Mouse (Mus musculus) heart, embryonic 14.5 days (tissue): ENCODE data around the gene Slc12a1. TPM values are rescaled to one million over a fixed set of nuclear protein-coding genes. Genes with fewer than 3 reads are reported as not detected.

ENCODE experiments used
- ATAC-seq: fragments of 200-750 bp; cut with Nextera tagmentation; 2 replicates; pipeline ENCODE4 v1.8.0; 2017; ENCODE audit warnings: low read depth, moderate TSS enrichment; ENCODE audit not compliant: insufficient number of reproducible peaks, insufficient read depth, low FRiP score
- H3K27ac ChIP-seq, 2 experiments: fragments of 200-500 bp in 1 of 2; fragments of 300-500 bp in 1 of 2; sonication (generic) in 1 of 2; replicated peaks in 1 of 2; 2 replicates each; pipeline ENCODE4 v1.5.1; 2012 to 2014; ENCODE audit warnings: low read depth in 2 of 2, low read length in 2 of 2, control low read depth in 1 of 2, mild to moderate bottlenecking in 1 of 2, mixed read lengths in 1 of 2; ENCODE audit not compliant: control insufficient read depth in 1 of 2, insufficient read depth in 1 of 2
- H3K27me3 ChIP-seq: fragments of 300-500 bp; sonication (generic); 2 replicates; pipeline ENCODE4 v1.6.1; 2014; ENCODE audit warnings: mild to moderate bottlenecking, low read length, control low read depth; ENCODE audit not compliant: control insufficient read depth, insufficient read depth
- H3K36me3 ChIP-seq: fragments of 300-500 bp; sonication (generic); 2 replicates; pipeline ENCODE4 v1.6.1; 2014; ENCODE audit warnings: mild to moderate bottlenecking, control low read depth, low read length, mixed read lengths; ENCODE audit not compliant: control insufficient read depth, insufficient read depth
- H3K4me1 ChIP-seq, 2 experiments: fragments of 200-500 bp in 1 of 2; fragments of 300-500 bp in 1 of 2; sonication (generic) in 1 of 2; 2 replicates each; pipeline ENCODE4 v1.6.1; 2012 to 2014; ENCODE audit warnings: low read length in 2 of 2, control low read depth in 1 of 2, mixed read lengths in 1 of 2; ENCODE audit not compliant: control insufficient read depth in 2 of 2, insufficient read depth in 2 of 2
- H3K4me2 ChIP-seq: fragments of 300-500 bp; sonication (generic); 2 replicates; pipeline ENCODE4 v1.6.1; 2014; ENCODE audit warnings: mild to moderate bottlenecking, low read length
- H3K4me3 ChIP-seq, 2 experiments: fragments of 200-500 bp in 1 of 2; fragments of 300-500 bp in 1 of 2; sonication (generic) in 1 of 2; 2 replicates each; pipeline ENCODE4 v1.5.1; 2012 to 2014; ENCODE audit warnings: low read length in 2 of 2, mild to moderate bottlenecking in 2 of 2, control low read depth in 1 of 2, low read depth in 1 of 2, moderate library complexity in 1 of 2; ENCODE audit not compliant: control insufficient read depth in 1 of 2, insufficient read depth in 1 of 2
- H3K9ac ChIP-seq: fragments of 300-500 bp; sonication (generic); 2 replicates; pipeline ENCODE4 v1.6.1; 2014; ENCODE audit warnings: mild to moderate bottlenecking, low read length
- H3K9me3 ChIP-seq: fragments of 300-500 bp; sonication (generic); 2 replicates; pipeline ENCODE4 v1.6.1; 2016; ENCODE audit warnings: low read length, control low read depth; ENCODE audit not compliant: control insufficient read depth
- WGBS: fragments of 180-500 bp; shearing (Covaris S2); extraction: QIAGEN DNeasy Blood & Tissue Kit; methylation state at CpG from one replicate; pipeline ENCODE4 v1.1.7; 2014; 5-methylcytosine and 5-hydroxymethylcytosine counted together
- polyA plus RNA-seq: library from polyadenylated mRNA; unstranded; fragments of >200 nt; fragmentation: Nextera tagmentation; extraction: Ambion mirVana; gene quantifications from 2 replicates; pipeline ENCODE4 v1.2.1, GENCODE M21; 2014

Slc12a1 gene
- polyA plus RNA-seq, 1 experiment from 2014 or later, result not detected

DNA sequence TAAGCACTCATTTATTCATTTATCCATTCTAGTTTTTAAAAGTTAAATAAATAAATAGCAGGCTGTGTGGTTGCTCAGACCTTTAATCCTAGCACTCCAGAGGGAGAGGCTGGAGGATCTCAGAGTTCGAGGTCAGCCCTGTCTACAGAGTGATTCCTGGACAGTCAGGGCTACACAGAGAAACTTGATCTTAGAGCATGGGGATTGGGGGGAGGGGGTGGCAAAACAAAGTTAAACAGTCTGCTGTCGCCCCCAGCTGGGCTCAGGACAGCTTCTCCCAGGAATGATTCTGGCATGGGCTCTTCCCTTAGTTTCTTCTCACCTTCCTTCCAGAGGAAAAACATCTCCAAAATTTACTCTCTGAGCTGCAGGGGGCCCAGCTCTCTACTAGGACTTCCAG is 3.2 kb downstream of the Slc12a1 start:
- H3K4me1 ChIP-seq, result no peaks in the 10 kb centered on the region
- no peaks in the 10 kb centered on the region for H3K27me3 ChIP-seq
- no peak overlapping the region for H3K4me2 ChIP-seq
- H3K4me3 ChIP-seq, result no peak overlapping the region
- no peaks in the 10 kb centered on the region for H3K9me3 ChIP-seq
- H3K9ac ChIP-seq, result no peak overlapping the region
- H3K36me3 ChIP-seq, result no peaks in the 10 kb centered on the region
- WGBS, result 10% methylated on average over 2 of the region's 2 CpGs
- no peak overlapping the region for H3K27ac ChIP-seq
- no peak for ATAC-seq

DNA sequence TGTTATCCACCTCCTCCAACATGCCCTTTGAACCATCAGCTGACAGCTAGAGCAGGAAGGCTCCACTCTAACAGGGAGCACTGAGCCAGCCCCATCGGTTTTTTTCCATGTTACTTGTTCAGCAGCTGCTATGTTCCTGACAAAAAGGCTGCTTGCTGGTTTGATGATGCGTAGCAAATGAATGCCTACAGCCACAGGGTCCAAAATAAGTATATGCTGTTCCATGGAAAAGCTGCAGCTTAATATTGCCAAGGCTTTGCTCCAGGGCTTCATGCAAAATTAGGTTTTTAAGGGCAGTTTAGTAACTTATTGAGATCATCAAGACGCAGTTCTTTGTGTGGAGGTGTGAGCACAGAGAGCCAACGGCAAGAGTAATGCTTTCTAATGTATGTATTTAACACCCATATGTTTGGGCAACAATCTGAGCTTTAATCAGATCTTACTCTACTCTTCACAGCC is 9.7 kb downstream of the Slc12a1 start:
- no peak overlapping the region for H3K4me2 ChIP-seq
- no peak overlapping the region for H3K27ac ChIP-seq
- no peak overlapping the region for H3K4me3 ChIP-seq
- H3K27me3 ChIP-seq, result no peaks in the 10 kb centered on the region
- no peak overlapping the region for H3K9ac ChIP-seq
- no peaks in the 10 kb centered on the region for H3K4me1 ChIP-seq
- 79% methylated on average over 4 of the region's 4 CpGs for WGBS
- no peaks in the 10 kb centered on the region for H3K9me3 ChIP-seq
- ATAC-seq, result no peak
- H3K36me3 ChIP-seq, result no peaks in the 10 kb centered on the region

DNA sequence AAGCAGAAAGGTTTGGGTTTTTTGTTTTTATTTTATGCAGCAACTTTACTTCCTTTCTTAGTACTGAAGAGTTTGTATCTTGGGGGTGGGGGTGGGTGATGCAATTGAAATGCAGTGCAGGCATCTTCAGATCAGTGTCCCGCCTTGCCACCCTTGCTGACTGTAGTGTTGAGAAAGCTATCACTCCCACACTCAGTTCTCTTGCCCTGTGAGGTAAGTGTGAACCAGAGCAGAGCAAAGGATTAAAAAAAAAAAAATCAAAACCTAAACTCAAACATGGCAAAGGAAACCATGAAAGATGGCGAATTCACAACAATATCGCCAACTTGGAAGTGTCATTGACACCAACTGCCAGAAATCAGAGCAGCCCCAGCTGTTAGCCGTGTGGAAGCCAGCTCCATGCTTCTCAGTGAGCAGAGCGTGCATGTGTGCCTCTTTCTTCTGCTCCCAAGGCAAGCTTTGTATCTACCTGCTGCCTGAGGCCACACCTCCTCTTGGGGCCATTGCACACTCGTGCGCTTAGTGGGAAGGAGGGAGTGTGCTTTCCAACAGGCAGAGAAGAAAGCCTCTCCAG is 26.0 kb downstream of the Slc12a1 start:
- WGBS, result 71% methylated on average over 7 of the region's 7 CpGs
- Histone ChIP-seq H3K4me3 (no peak overlapping the region), H3K27me3 (no peaks in the 10 kb centered on the region), H3K4me1 (no peaks in the 10 kb centered on the region), H3K36me3 (no peaks in the 10 kb centered on the region), H3K4me2 (no peak overlapping the region), H3K9me3 (no peaks in the 10 kb centered on the region), H3K27ac (no peak overlapping the region), H3K9ac (no peak overlapping the region)
- ATAC-seq, result no peak

DNA sequence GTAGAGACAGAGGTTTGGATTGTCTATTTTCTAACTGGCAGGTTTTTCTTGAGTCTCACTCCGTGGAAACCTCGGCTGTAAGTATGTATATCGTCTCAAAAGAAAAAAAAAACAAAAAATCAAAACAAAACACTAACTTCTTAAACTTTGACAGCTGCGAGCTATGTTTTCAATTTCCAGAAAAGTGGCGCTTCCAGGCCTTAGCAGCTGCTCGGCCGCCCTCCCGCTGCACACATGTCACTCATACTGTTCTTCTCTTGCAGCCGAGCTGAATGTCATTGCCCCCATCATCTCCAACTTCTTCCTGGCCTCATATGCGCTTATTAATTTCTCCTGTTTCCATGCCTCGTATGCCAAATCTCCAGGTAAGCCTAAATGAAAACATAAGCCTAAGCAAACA is 35.6 kb downstream of the Slc12a1 start:
- no peak overlapping the region for H3K27ac ChIP-seq
- no peak for ATAC-seq
- no peaks in the 10 kb centered on the region for H3K4me1 ChIP-seq
- H3K36me3 ChIP-seq, result no peaks in the 10 kb centered on the region
- no peaks in the 10 kb centered on the region for H3K9me3 ChIP-seq
- H3K4me3 ChIP-seq, result no peak overlapping the region
- 83% methylated on average over 11 of the region's 11 CpGs for WGBS
- H3K4me2 ChIP-seq, result no peak overlapping the region
- H3K9ac ChIP-seq, result no peak overlapping the region
- no peaks in the 10 kb centered on the region for H3K27me3 ChIP-seq

DNA sequence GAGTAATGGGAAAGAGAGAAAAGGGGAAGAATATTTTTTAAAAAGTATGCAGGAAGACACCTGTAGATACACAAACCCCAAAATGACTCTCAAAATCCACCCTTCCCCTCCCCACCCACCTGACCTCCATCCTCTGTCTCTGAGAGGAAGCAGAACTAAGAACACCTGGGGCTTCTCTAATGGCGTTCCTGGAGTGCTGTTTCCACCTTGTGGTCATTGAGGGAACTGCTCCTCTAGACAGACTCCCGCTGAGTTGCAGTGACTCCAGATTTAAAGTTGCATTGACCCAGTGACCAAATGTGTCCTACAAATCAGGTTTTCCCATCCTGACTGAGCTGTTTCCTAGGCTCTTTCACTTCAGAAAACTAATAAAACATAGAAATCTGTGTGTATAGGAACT is 36.9 kb downstream of the Slc12a1 start:
- H3K9me3 ChIP-seq, result no peaks in the 10 kb centered on the region
- no peak overlapping the region for H3K27ac ChIP-seq
- H3K36me3 ChIP-seq, result no peaks in the 10 kb centered on the region
- H3K9ac ChIP-seq, result no peak overlapping the region
- no peaks in the 10 kb centered on the region for H3K4me1 ChIP-seq
- no peaks in the 10 kb centered on the region for H3K27me3 ChIP-seq
- H3K4me3 ChIP-seq, result no peak overlapping the region
- no peak overlapping the region for H3K4me2 ChIP-seq
- ATAC-seq, result no peak
- 0% methylated on average over 2 of the region's 2 CpGs for WGBS

DNA sequence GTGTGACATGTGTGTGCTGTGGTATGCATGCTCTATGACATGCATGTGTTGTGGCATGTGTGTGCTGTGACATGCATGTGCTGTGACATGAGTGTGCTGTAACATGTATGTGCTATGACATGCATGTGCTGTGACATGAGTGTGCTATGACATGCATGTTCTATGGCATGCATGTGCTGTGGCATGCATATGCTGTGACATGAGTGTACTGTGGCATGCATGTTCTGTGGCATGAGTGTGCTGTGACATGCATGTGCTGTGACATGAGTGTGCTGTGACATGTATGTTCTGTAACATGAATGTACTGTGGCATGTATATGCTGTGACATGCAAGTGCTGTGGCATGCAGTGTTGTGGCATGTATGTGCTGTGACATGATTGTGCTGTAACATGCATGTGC is 40.6 kb downstream of the Slc12a1 start:
- H3K27ac ChIP-seq, result no peak overlapping the region
- H3K4me3 ChIP-seq, result no peak overlapping the region
- no peaks in the 10 kb centered on the region for H3K36me3 ChIP-seq
- ATAC-seq, result no peak
- H3K4me1 ChIP-seq, result no peaks in the 10 kb centered on the region
- no peaks in the 10 kb centered on the region for H3K9me3 ChIP-seq
- H3K4me2 ChIP-seq, result no peak overlapping the region
- no peaks in the 10 kb centered on the region for H3K27me3 ChIP-seq
- no peak overlapping the region for H3K9ac ChIP-seq

DNA sequence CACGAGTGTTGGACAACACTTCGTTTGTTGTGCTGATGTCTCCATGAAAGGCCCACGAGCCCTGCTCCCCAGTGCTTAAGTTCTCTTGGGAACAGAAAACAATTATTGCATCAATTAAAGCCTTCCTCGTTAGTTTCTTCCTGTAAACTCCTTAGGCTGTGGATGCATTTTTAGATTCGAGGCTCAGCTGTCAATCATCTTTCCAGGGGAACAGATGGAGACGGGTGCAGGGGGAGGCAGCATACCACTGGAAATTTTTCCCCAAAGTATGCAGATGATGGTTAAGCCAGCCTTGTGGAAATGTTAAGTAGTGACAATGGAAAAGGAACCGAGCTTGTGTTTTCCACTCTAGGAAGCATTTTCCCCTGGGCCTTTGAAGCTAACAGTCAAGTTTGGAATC is 44.5 kb downstream of the Slc12a1 start:
- no peaks in the 10 kb centered on the region for H3K9me3 ChIP-seq
- H3K4me3 ChIP-seq, result no peak overlapping the region
- H3K27me3 ChIP-seq, result no peaks in the 10 kb centered on the region
- H3K4me2 ChIP-seq, result no peak overlapping the region
- ATAC-seq, result no peak
- no peak overlapping the region for H3K27ac ChIP-seq
- no peaks in the 10 kb centered on the region for H3K4me1 ChIP-seq
- WGBS, result 62% methylated on average over 7 of the region's 7 CpGs
- H3K9ac ChIP-seq, result no peak overlapping the region
- H3K36me3 ChIP-seq, result no peaks in the 10 kb centered on the region

DNA sequence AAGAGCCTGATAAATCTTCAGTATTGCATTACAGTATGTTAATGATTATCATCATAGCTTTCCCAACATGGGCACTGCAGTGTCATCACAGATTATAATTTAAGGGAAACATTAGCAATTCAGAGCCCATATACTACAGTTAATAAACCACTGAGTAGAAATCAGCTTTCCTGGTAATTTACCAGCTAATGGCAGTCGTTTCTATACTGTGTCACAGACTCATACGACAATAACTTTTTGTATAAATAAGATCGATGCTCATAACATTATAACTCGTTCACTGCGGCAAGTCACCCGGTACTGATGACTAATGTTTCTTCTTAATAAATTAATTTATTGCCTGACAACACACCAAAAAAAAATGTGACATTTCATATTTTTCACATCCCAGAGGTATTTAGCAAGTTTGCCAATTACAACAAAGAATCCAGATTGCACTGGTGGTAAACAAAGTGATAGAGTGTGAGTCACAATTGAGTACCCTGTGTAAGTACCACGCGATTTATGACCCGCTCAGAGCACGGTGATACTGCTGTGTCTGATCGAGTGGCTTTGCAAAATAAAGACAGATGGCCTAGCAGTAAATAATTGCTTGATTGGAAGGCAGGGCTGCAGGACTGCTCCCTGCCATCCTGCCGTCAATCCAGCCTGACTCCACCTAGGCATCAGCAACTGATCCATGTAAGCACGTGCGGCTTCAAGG is 56.7 kb downstream of the Slc12a1 start:
- Histone ChIP-seq H3K27me3 (no peaks in the 10 kb centered on the region), H3K4me3 (no peak overlapping the region), H3K9ac (no peak overlapping the region), H3K9me3 (no peaks in the 10 kb centered on the region), H3K4me2 (no peak overlapping the region), H3K27ac (no peak overlapping the region), H3K4me1 (peaks cover 4 to 9% of the 10 kb centered on the region in 2 experiments; a peak in 3 of 4 replicates), H3K36me3 (no peaks in the 10 kb centered on the region)
- ATAC-seq, result no peak
- 85% methylated on average over 14 of the region's 14 CpGs for WGBS
